Mouse (Mus musculus) cerebellum, adult 9-11 months (tissue): ENCODE measurements around the gene Cfap61.

ENCODE experiments used
- DNase-seq: peaks from one replicate; pipeline ENCODE4 v3.0.0; 2022

Gene Cfap61

GRCm38 (mm10) chr2:146015341-146016186, 81.0 kb downstream of the Cfap61 start:
- no peak for DNase-seq

- DNase-seq: no peak
These were observed 88.3 kb downstream of the Cfap61 start for GRCm38 (mm10) chr2:146022846-146023245.

- DNase-seq: no peak
These were observed 109.1 kb downstream of the Cfap61 start for GRCm38 (mm10) chr2:146043640-146044039.

GRCm38 (mm10) chr2:146044926-146045890, 110.6 kb downstream of the Cfap61 start:
- DNase-seq: peak; percentile 88

- DNase-seq: no peak
These were observed 113.1 kb downstream of the Cfap61 start for GRCm38 (mm10) chr2:146047691-146048090.

GRCm38 (mm10) chr2:146048221-146048829, 113.7 kb downstream of the Cfap61 start:
- DNase-seq: no peak

- no peak for DNase-seq
These were observed 114.8 kb downstream of the Cfap61 start for GRCm38 (mm10) chr2:146049339-146049738.

GRCm38 (mm10) chr2:146050069-146050468, 115.5 kb downstream of the Cfap61 start:
- no peak for DNase-seq

GRCm38 (mm10) chr2:146051334-146051733, 116.8 kb downstream of the Cfap61 start:
- no peak for DNase-seq

GRCm38 (mm10) chr2:146057123-146057522, 122.5 kb downstream of the Cfap61 start:
- no peak for DNase-seq

- DNase-seq: no peak
These were observed 124.2 kb downstream of the Cfap61 start for GRCm38 (mm10) chr2:146058791-146059190.

- DNase-seq: no peak
These were observed 127.1 kb downstream of the Cfap61 start for GRCm38 (mm10) chr2:146061421-146062300.

GRCm38 (mm10) chr2:146062330-146063092, 127.9 kb downstream of the Cfap61 start:
- DNase-seq: no peak

- no peak for DNase-seq
These were observed 128.8 kb downstream of the Cfap61 start for GRCm38 (mm10) chr2:146063093-146064074.

- no peak for DNase-seq
These were observed 132.8 kb downstream of the Cfap61 start for GRCm38 (mm10) chr2:146067364-146067763.

GRCm38 (mm10) chr2:146073300-146073699, 138.7 kb downstream of the Cfap61 start:
- DNase-seq: no peak

- DNase-seq: no peak
These were observed 142.5 kb downstream of the Cfap61 start for GRCm38 (mm10) chr2:146077117-146077516.

- no peak for DNase-seq
These were observed 145.7 kb downstream of the Cfap61 start for GRCm38 (mm10) chr2:146080282-146080681.

- DNase-seq: no peak
These were observed 148.8 kb downstream of the Cfap61 start for GRCm38 (mm10) chr2:146083326-146083871.

GRCm38 (mm10) chr2:146087411-146087810, 152.8 kb downstream of the Cfap61 start:
- DNase-seq: no peak
